Mouse (Mus musculus) neural tube, embryonic 10.5 days (tissue): Measurements from ENCODE around the gene Nr1h5.

ENCODE experiments used
- DNase-seq: peaks from one replicate; pipeline ENCODE4 v3.0.0-alpha.2; 2017; ENCODE audit warnings: low spot score; ENCODE audit errors: extremely low spot score

The Nr1h5 gene

GRCm38 (mm10) chr3:102964033-102964432 is at the start of gene Nr1h5:
TSS of gene Nr1h5 (minus strand) at chr3:102964133.
- no peak for DNase-seq

DNA sequence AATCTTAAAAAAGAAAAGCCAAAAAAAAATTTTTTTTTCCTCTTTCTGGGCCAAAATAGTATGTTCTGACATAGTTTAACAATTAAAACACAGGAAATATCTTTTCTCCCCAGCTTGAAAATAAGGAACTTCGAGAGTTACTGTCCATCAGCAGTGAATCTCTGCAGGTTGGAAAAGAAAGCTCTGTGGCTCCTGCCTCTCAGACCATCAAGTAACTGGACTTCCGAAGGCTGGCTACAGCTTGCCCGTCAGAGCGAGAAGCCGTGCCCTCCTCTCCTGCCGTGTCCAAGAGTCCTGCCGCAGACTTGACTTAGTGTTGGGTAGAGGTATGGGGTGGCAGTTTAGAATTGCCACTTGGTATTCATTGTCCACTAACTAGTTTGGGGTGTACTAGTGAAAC is 37.7 kb upstream of the Nr1h5 start:
- DNase-seq: no peak

DNA sequence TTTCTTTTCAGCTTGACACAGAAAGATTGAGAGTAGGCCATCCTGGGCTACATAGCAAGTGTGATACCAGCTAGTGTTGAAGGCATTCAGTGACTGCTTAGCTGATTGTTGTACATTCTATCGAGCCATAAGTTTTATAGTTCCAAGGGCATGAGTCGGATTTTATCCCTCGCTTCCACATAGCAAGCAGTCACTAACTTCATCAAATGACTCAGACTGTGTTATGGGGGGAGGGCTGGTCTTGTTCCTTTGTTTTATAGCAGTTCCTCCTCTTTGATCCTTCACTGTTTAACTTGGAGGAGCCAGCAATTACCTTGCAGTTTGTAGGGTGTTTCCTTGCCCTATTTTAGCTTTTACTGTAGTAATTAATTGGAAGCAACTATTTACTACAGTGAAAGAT is 33.7 kb upstream of the Nr1h5 start:
- no peak for DNase-seq

- DNase-seq: no peak
Observed at GRCm38 (mm10) chr3:102997036-102997435, 33.1 kb upstream of the Nr1h5 start.

- DNase-seq: peak; percentile 93
Observed at GRCm38 (mm10) chr3:102995605-102996321, 31.8 kb upstream of the Nr1h5 start, which contains the start of gene Sike1. TSS of gene Sike1 (plus strand) at chr3:102995708.

DNA sequence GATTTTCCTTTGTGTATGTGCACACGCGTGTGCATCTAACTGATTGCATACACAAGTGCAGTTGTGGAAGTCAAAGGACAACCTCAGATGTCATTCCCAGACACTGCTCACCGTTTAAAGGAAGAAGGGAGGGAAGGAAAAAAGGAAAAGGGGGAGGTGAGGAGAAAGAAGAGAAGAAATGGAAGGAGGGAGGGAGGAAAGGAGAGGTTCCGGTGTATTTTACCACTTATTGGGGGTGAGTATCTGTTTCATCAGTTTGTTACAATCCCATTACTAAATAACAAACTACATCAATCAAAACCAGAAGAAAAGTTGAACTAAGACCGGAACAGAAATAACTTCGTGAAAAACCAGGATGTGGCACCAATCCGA is 31.3 kb upstream of the Nr1h5 start:
- no peak for DNase-seq

- DNase-seq: no peak
Observed at GRCm38 (mm10) chr3:102992936-102993335, 29.0 kb upstream of the Nr1h5 start.

DNA sequence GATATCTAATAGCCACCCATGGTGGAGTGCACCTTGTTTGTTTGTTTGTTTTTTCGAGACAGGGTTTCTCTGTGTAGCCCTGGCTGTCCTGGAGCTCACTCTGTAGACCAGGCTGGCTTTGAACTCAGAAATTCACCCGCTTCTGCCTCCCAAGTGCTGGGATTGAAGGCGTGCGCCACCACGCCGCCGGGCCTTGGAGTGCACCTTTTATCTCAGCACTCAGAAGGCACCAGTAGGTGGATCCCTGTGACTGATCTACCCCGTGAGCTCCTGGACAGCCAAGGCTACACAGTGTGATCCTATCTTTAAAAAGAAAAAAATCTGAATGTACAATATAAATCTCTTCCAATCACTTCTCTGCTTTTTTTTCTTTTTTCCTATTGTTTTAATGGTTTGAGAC is 27.1 kb upstream of the Nr1h5 start:
- DNase-seq: no peak

GRCm38 (mm10) chr3:102980349-102980736 is 16.4 kb upstream of the Nr1h5 start:
- no peak for DNase-seq

DNA sequence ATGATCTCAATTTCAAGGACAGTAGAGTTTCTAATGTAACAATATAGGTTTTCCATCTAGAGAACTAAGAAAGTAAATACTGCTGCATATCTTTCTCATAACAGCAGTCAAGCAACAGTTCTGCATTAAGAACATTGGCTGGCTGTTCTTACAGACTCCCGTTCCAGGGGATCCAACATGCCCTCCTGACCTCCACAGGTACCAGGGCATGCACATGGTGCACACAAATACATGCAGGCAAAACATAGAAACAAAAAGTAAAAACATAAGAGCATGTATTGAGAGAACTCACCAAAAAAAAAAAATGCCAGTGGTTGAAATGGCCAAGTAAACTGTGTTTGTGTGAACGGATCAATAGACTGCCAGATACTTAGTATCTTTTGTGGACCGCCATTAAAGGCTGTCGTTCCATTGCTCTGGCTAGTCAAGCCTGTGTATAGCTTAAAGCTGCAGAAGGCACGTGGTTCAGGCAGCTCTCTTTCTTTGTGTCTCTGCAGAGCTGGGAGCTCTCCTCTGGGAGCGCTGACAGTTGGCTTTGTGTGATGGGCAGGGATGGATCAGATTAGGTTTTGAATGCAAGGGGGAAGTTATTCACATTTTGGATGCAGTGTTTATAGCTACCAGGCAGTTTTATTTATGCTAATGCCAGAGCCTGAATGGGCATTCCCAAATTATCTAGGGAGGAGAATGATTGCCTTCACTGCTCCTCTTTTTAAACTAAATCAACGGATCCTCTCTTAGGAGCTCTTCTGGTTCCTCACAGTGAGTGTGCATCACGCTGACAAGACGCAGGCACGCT is 15.8 kb upstream of the Nr1h5 start:
- peak; percentile 27 for DNase-seq

- DNase-seq: no peak
Observed at GRCm38 (mm10) chr3:102976906-102977305, 13.0 kb upstream of the Nr1h5 start.

GRCm38 (mm10) chr3:102970508-102970907 is 6.6 kb upstream of the Nr1h5 start:
- no peak for DNase-seq

DNA sequence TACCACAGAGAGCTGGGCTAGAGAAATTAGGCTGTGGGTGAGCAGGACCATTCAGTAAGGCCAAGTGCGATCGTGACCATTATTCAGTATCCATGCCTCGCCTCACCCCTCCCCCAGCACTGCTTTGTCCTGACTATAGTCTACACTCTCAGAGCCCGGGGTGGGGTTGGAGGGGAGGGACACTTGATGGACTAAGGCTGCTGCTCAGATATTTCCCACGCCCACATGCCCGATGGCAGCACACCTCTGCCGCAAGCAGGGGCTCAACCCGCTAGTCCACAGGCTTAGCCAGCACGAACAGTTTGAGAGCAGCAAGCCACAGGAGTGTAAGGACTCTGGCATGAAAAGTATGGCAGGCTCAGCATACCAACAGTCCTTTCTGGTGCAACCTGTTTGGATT is 6.1 kb upstream of the Nr1h5 start:
- DNase-seq: peak; percentile 31

- no peak for DNase-seq
Observed at GRCm38 (mm10) chr3:102955596-102955995, 8.3 kb downstream of the Nr1h5 start.

- no peak for DNase-seq
Observed at GRCm38 (mm10) chr3:102955143-102955542, 8.8 kb downstream of the Nr1h5 start.

GRCm38 (mm10) chr3:102954476-102954875 is 9.5 kb downstream of the Nr1h5 start:
- no peak for DNase-seq

GRCm38 (mm10) chr3:102946861-102947260 is 17.1 kb downstream of the Nr1h5 start:
- no peak for DNase-seq

GRCm38 (mm10) chr3:102946312-102946711 is 17.6 kb downstream of the Nr1h5 start:
- no peak for DNase-seq

GRCm38 (mm10) chr3:102938100-102938499 is 25.8 kb downstream of the Nr1h5 start:
- no peak for DNase-seq

- no peak for DNase-seq
Observed at GRCm38 (mm10) chr3:102935451-102936354, 28.2 kb downstream of the Nr1h5 start, which contains the start of gene Sycp1. TSS of gene Sycp1 (minus strand) at chr3:102936100.

DNA sequence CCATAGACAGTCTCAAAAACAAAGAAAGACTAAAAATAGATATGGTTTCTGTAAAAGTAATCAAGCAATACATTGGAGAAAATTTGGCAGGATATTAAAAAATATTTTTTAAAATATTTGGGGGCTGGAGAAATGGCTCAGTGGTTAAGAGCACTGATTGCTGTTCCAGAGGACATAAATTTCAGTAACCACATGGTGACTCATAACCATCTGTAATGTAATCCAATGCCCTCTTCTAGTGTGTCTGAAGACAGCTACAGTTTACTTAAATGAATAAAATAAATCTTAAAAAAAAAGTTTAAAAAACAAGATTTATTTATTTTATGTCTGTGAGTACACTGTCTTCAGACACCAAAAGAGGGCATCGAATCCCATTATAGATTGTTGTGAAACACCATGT is 64.8 kb downstream of the Nr1h5 start:
- DNase-seq: no peak
